Mouse (Mus musculus) heart, postnatal 0 days (tissue): ENCODE data around the gene Fry. TPM values are rescaled to one million over a fixed set of nuclear protein-coding genes. Genes with fewer than 3 reads are reported as not detected.

Source experiments
- ATAC-seq: fragments of 200-750 bp; cut with Nextera tagmentation; 2 replicates; pipeline ENCODE4 v1.8.0; 2017; ENCODE audit warnings: low read depth, moderate number of reproducible peaks, moderate library complexity; ENCODE audit not compliant: insufficient read depth
- DNase-seq: peaks from one replicate; pipeline ENCODE4 v3.0.0-alpha.2; 2016; ENCODE audit warnings: low spot score
- H3K27ac ChIP-seq: fragments of 300-500 bp; sonication (generic); 2 replicates; pipeline ENCODE4 v1.5.1; 2014; ENCODE audit warnings: low read depth, mild to moderate bottlenecking
- H3K27me3 ChIP-seq: fragments of 300-500 bp; sonication (generic); 2 replicates; pipeline ENCODE4 v1.6.1; 2014; ENCODE audit warnings: low read length, mixed read lengths; ENCODE audit not compliant: control insufficient read depth, insufficient read depth
- H3K36me3 ChIP-seq: fragments of 300-500 bp; sonication (generic); replicated peaks from 2 replicates; pipeline ENCODE4 v1.6.1; 2014; ENCODE audit warnings: low read length, mixed read lengths; ENCODE audit not compliant: control insufficient read depth, insufficient read depth
- H3K4me1 ChIP-seq: fragments of 300-500 bp; sonication (generic); 2 replicates; pipeline ENCODE4 v1.6.1; 2014; ENCODE audit warnings: antibody characterized with exemption; ENCODE audit not compliant: control insufficient read depth, insufficient read depth
- H3K4me2 ChIP-seq: fragments of 300-500 bp; sonication (generic); 2 replicates; pipeline ENCODE4 v1.6.1; 2014; ENCODE audit warnings: low read depth, mild to moderate bottlenecking, low read length, moderate library complexity
- H3K4me3 ChIP-seq: fragments of 300-500 bp; sonication (generic); 2 replicates; pipeline ENCODE4 v1.5.1; 2014; ENCODE audit warnings: low read depth, low read length
- H3K9ac ChIP-seq: fragments of 300-500 bp; sonication (generic); replicated peaks from 2 replicates; pipeline ENCODE4 v1.6.1; 2014; ENCODE audit warnings: low read depth, low read length, mixed read lengths
- H3K9me3 ChIP-seq: fragments of 300-500 bp; sonication (generic); replicated peaks from 2 replicates; pipeline ENCODE4 v1.6.1; 2016; ENCODE audit warnings: low read length; ENCODE audit not compliant: control insufficient read depth
- CTCF ChIP-seq: IDR thresholded peaks from 2 replicates; pipeline ENCODE4 v1.5.1; 2016; ENCODE audit warnings: antibody characterized with exemption, control low read depth, low read depth
- EP300 ChIP-seq: IDR thresholded peaks from 2 replicates; pipeline ENCODE4 v1.6.1; 2016; ENCODE audit warnings: antibody characterized with exemption, low read depth
- WGBS: fragments of 180-500 bp; shearing (Covaris S2); extraction: QIAGEN DNeasy Blood & Tissue Kit; methylation state at CpG from one replicate; pipeline ENCODE4 v1.1.7; 2014; 5-methylcytosine and 5-hydroxymethylcytosine counted together
- polyA plus RNA-seq: library from polyadenylated mRNA; unstranded; fragments of >200 nt; fragmentation: Nextera tagmentation; extraction: Ambion mirVana; gene quantifications from 2 replicates; pipeline ENCODE4 v1.2.1, GENCODE M21; 2015
- total RNA-seq: library from RNA; depleted of rRNA; stranded (reverse); fragments of >200 nt; gene quantifications from 2 replicates; pipeline ENCODE4 v1.2.3, GENCODE M21; 2014; ENCODE audit warnings: low replicate concordance

Fry gene
- total and polyA plus RNA-seq, 2 experiments from 2014 or later: 31.8 to 124 TPM

DNA sequence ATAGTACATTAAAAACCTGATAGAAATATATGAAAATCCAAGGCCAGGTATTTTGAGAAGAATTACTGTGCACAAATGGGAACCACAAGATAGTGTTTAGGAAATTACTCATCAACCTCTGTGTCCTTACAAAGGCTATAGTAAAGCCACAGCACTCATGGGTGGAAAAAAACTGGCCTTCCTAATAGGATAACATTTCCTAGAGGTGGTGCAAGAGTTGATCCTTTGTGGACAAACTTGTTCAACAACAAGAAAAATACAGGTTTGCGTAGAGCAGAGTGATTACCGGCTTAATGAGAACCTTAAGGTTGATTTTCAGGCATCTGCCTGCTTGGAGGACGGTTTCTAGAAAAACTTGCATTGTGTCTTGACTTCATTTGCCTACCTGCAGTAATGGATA is 66.5 kb downstream of the Fry start:
- H3K4me3 ChIP-seq: no peak overlapping the region
- no peaks in the 10 kb centered on the region for H3K27me3 ChIP-seq
- 90% methylated on average over 3 of the region's 3 CpGs for WGBS
- TF ChIP-seq EP300 (no peak), CTCF (no peak)
- no peak for DNase-seq
- no peaks in the 10 kb centered on the region for H3K9me3 ChIP-seq
- H3K4me1 ChIP-seq: no peaks in the 10 kb centered on the region
- no peaks in the 10 kb centered on the region; the same call in 1 of the 2 replicates for H3K36me3 ChIP-seq
- H3K27ac ChIP-seq: no peak overlapping the region
- ATAC-seq: no peak
- no peak overlapping the region for H3K4me2 ChIP-seq
- H3K9ac ChIP-seq: no peak overlapping the region

DNA sequence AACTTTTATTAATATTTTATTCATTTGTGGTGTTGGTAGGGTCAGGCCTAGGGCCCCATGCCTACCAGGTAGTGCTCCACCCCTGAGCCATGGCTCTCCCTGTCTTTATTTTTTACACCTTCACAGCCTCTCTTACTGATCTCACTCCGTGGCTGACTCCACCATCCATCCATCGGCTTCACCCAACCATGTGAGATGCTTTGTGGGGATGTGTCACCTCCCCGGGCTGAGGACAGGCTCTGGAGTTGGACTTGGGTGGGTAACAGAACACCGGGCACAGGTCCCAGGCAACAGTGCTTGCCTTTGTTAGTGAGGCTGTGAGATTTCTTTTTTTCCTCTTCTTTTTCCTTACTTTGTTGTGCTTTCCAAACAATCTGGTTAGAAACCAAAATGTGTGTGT is 67.7 kb downstream of the Fry start:
- TF ChIP-seq EP300 (no peak), CTCF (no peak)
- Histone ChIP-seq H3K36me3 (peaks cover 7% of the 10 kb centered on the region), H3K4me1 (no peaks in the 10 kb centered on the region), H3K9ac (no peak overlapping the region), H3K27me3 (no peaks in the 10 kb centered on the region), H3K4me3 (no peak overlapping the region), H3K27ac (no peak overlapping the region), H3K9me3 (peaks cover 11% of the 10 kb centered on the region; the same call in 1 of the 2 replicates), H3K4me2 (no peak overlapping the region)
- DNase-seq (no peak), ATAC-seq (no peak)
- WGBS: 88% methylated on average over 4 of the region's 4 CpGs

DNA sequence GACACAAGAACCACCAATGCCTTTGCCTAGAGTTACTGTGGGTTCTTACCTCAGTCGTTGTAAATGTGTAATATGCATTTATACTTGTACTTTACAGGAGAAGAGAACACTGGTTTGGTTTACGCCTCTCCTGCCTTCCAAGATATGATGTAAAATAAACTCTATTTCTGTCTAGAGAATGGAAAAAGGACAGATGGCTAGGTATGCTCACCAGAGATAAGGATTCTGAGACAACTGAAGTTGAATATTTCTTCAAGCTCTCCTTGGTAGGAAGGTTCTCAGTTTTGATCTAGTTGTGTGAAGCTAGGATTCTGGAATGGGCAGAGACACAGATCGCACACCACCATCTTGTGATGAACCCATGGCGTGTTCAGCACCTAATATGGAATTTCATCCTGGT is 68.2 kb downstream of the Fry start:
- DNase-seq: no peak
- H3K36me3 ChIP-seq: peaks cover 7% of the 10 kb centered on the region
- H3K9ac ChIP-seq: no peak overlapping the region
- ATAC-seq: no peak
- no peak overlapping the region for H3K4me3 ChIP-seq
- peaks cover 13% of the 10 kb centered on the region; the same call in 1 of the 2 replicates for H3K9me3 ChIP-seq
- no peak for TF ChIP-seq EP300
- no peak for TF ChIP-seq CTCF
- 93% methylated on average over 4 of the region's 4 CpGs for WGBS
- H3K4me1 ChIP-seq: no peaks in the 10 kb centered on the region
- H3K27ac ChIP-seq: no peak overlapping the region
- H3K4me2 ChIP-seq: no peak overlapping the region
- no peaks in the 10 kb centered on the region for H3K27me3 ChIP-seq

DNA sequence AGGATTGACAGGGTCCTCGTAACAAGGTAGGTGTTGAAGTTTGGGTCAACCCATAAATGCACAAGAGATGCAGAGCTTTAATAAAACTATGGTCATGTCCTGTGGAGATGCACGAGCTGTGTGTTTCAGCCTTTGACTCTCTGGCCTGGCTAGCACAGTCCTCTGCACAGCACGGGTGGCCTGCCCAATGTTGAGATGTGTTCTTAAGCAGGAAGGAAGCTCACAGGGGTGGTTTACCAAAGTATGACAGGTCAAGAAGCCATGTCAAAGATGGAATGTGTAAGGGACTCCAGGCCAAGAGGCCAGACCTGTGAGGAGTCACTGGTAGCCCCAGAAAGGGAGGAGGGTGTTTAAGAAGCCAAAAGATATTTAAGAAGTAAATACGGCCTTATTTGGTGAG is 69.6 kb downstream of the Fry start:
- no peaks in the 10 kb centered on the region for H3K27me3 ChIP-seq
- H3K4me3 ChIP-seq: no peak overlapping the region
- WGBS: 81% methylated on average over 4 of the region's 4 CpGs
- no peak overlapping the region for H3K27ac ChIP-seq
- peaks cover 13% of the 10 kb centered on the region; the same call in 1 of the 2 replicates for H3K9me3 ChIP-seq
- no peak for ATAC-seq
- no peak overlapping the region for H3K4me2 ChIP-seq
- no peaks in the 10 kb centered on the region for H3K4me1 ChIP-seq
- TF ChIP-seq EP300 (no peak), CTCF (no peak)
- H3K9ac ChIP-seq: no peak overlapping the region
- H3K36me3 ChIP-seq: peaks cover 7% of the 10 kb centered on the region
- DNase-seq: no peak

DNA sequence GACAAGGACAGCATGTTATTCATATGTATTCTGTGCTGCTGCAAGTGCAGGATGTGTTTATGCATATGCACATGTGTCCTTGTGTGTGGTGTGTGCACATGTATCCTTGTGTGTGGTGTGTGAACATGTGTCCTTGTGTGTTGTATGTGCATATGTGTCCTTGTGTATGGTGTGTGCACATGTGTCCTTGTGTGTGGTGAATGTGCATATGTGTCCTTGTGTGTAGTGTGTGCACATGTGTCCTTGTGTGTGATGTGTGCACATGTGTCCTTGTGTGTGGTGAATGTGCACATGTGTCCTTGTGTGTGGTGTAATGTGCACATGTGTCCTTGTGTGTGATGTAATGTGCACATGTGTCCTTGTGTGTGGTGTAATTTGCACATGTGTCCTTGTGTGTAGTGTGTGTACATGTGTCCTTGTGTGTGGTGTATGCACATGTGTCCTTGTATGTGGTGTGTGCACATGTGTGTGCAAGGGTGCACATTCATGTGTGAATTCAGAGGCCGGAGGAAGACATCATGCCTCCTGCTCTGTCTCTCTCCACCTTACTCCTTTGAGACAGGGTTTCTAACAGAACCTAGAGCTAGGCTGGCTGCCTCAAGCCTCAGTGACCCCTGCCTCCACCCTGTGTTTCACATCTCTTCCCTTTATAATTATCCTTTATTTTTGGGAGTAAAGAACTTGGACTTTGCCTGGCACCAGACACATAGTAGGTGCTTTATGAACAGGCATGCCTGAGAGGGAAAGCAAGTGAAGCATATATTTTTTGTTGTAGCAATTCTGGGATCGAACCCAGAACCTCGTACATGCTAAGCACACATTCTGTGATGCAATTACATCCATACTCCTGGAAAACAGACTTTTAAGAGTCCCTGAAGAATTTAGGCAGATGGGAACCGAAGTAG is 72.3 kb downstream of the Fry start:
- H3K27me3 ChIP-seq: no peaks in the 10 kb centered on the region
- 93% methylated on average over 4 of the region's 4 CpGs for WGBS
- H3K27ac ChIP-seq: no peak overlapping the region
- no peak for DNase-seq
- no peak overlapping the region for H3K9ac ChIP-seq
- no peaks in the 10 kb centered on the region for H3K4me1 ChIP-seq
- H3K4me2 ChIP-seq: no peak overlapping the region
- H3K4me3 ChIP-seq: no peak overlapping the region
- TF ChIP-seq CTCF: no peak
- no peak for TF ChIP-seq EP300
- peaks cover 13% of the 10 kb centered on the region; the same call in 1 of the 2 replicates for H3K9me3 ChIP-seq
- peaks cover 7% of the 10 kb centered on the region for H3K36me3 ChIP-seq
- no peak for ATAC-seq
